In genomic region chr8:70941478-70941877, GRCm38 (mm10) we compare ENCODE assay signal across 15 mouse cellular contexts. TPM values are rescaled to one million over a fixed set of nuclear protein-coding genes. Genes with fewer than 3 reads are reported as not detected.
DNase-seq lines count a peak whose midpoint lies in the region; TF ChIP-seq lines count a peak whose summit lies in the region.
"Had no signal": no experiment of that assay in that cellular context is flagged by ENCODE, and none has a peak within 500 bp of the region (broad histone marks: within the 10 kb centered on the region; RNA-seq: fewer than 3 reads in every experiment).

No protein-coding gene starts in this region.

- no peak for DNase-seq in gastrocnemius, adult 2 months
- DNase-seq in gastrocnemius, postnatal 14 days, result no peak
- no peak for DNase-seq in lung, adult 2 months
- DNase-seq in lung, postnatal 10 days, result no peak
- DNase-seq in ES-CJ7 (ENCODE audit: low read depth, low spot score), result peak; percentile 78
- DNase-seq in adrenal gland, adult 8-10 months, result no peak
- DNase-seq in ovary, postnatal 14 days (ENCODE audit: low spot score), result no peak
- DNase-seq: heart, postnatal 10 days; kidney, postnatal 36 days; liver, embryonic 13.5 days; retina, postnatal 1 day had no signal

- H3K36me3 ChIP-seq in macrophage (ENCODE audit: inconsistent target), result no peaks in the 10 kb centered on the region
- H3K36me3 ChIP-seq: liver, embryonic 13.5 days; midbrain, embryonic 10.5 days had no signal

- H3K79me2 ChIP-seq in macrophage (ENCODE audit: inconsistent target), result no peaks in the 10 kb centered on the region

- no peaks in the 10 kb centered on the region for H3K4me1 ChIP-seq in lung, adult 2 months (ENCODE audit: control insufficient read depth, insufficient read depth, low read length)
- H3K4me1 ChIP-seq: liver, embryonic 13.5 days; midbrain, embryonic 10.5 days had no signal

- TF ChIP-seq CTCF in gastrocnemius, adult 2 months (IDR thresholded peaks at IDR 0.05), result peak; percentile 11; the same call in 1 of the 2 replicates
- 0 out of 2 replicates have a peak, but pooled peaks have one; percentile 3 for TF ChIP-seq CTCF in lung, adult 2 months (IDR thresholded peaks at IDR 0.05; ENCODE audit: insufficient read depth, low read length)

- H3K27ac ChIP-seq in gastrocnemius, adult 2 months, result no peak overlapping the region
- 0 out of 2 replicates have a peak overlapping the region, but pooled peaks have one; percentile 22 for H3K27ac ChIP-seq in macrophage
- H3K27ac ChIP-seq: liver, embryonic 13.5 days; midbrain, embryonic 10.5 days had no signal

- WGBS in lung, adult 2 months, result 57% methylated on average over 2 of the region's 2 CpGs
- WGBS in macrophage (ENCODE audit: missing documents), result 76% methylated on average over 2 of the region's 2 CpGs

- intact Hi-C loops in gastrocnemius, adult 2 months (cut with DNase I), result no loop called here
- intact Hi-C loops in gastrocnemius, postnatal 14 days (cut with DNase I; ENCODE audit: low total_unique reads), result no loop called here

- H3K4me3 ChIP-seq in gastrocnemius, adult 2 months, result no peak overlapping the region
- H3K4me3 ChIP-seq in lung, adult 2 months (replicated peaks; ENCODE audit: extremely low read depth, low read depth, low read length), result no peak overlapping the region
- H3K4me3 ChIP-seq in macrophage (ENCODE audit: inconsistent target), result no peak overlapping the region
- H3K4me3 ChIP-seq: erythroblast, embryonic 14.5 days; liver, embryonic 13.5 days; midbrain, embryonic 10.5 days had no signal

- no peak for TF ChIP-seq POLR2A in lung, adult 2 months (IDR thresholded peaks at IDR 0.05; ENCODE audit: borderline replicate concordance, extremely low read depth, low read depth, low read length)

RNA-seq across cellular contexts. Expression of gene Map1s, which starts 35.7 kb away (rescaled TPM):
- total RNA-seq in gastrocnemius, adult 2 months (2021), result 10 to 100 TPM; 10.6 to 11.2 TPM
- 10 to 100 TPM; 13.8 to 15.5 TPM for total RNA-seq in gastrocnemius, postnatal 14 days (2021)
- polyA plus RNA-seq in lung, adult 2 months (2012; rRNA removed), result 58.4 and 68.0 TPM in 2 replicates
- total RNA-seq in macrophage (2018; cell fraction: chromatin; rRNA removed), result 100 to 1,000 TPM in 16 of 26 experiments, 10 to 100 TPM in 10; 41.7 to 187 (median 122) TPM
- total RNA-seq in macrophage (2018; cell fraction: cytosol; rRNA removed), result 10 to 100 TPM; 20.9 to 48.8 (median 31.8) TPM
- total RNA-seq in macrophage (2018; cell fraction: nucleus; rRNA removed), result 100 to 1,000 TPM in 5 of 26 experiments, 10 to 100 TPM in 21; 43.2 to 119 (median 83.0) TPM
- 20.1 to 42.7 TPM (median 38.1 TPM) in 3 replicates for polyA plus RNA-seq in macrophage (2018)
- 10 to 100 TPM; 35.7 to 54.1 (median 50.0) TPM for total RNA-seq in adrenal gland, adult 8-10 months (2022)

RNA-seq across cellular contexts. Expression of gene Rpl18a, which starts 44.3 kb away (rescaled TPM):
- 1,000 to 10,000 TPM in 1 of 2 experiments, 100 to 1,000 TPM in 1; 932 to 1,039 TPM for total RNA-seq in gastrocnemius, adult 2 months (2021)
- total RNA-seq in gastrocnemius, postnatal 14 days (2021), result 1,000 to 10,000 TPM; 1,213 to 1,382 TPM
- polyA plus RNA-seq in lung, adult 2 months (2012; rRNA removed), result 3,384 and 4,193 TPM in 2 replicates
- 100 to 1,000 TPM in 1 of 26 experiments, 10 to 100 TPM in 25; 34.5 to 323 (median 44.7) TPM for total RNA-seq in macrophage (2018; cell fraction: chromatin; rRNA removed)
- 1,000 to 10,000 TPM in 17 of 26 experiments, 100 to 1,000 TPM in 9; 795 to 2,066 (median 1,262) TPM for total RNA-seq in macrophage (2018; cell fraction: cytosol; rRNA removed)
- total RNA-seq in macrophage (2018; cell fraction: nucleus; rRNA removed), result 100 to 1,000 TPM; 112 to 327 (median 178) TPM
- 1,516 to 2,224 TPM (median 1,908 TPM) in 3 replicates for polyA plus RNA-seq in macrophage (2018)
- 1,000 to 10,000 TPM; 1,169 to 1,386 (median 1,259) TPM for total RNA-seq in adrenal gland, adult 8-10 months (2022)

RNA-seq across cellular contexts. Expression of gene Slc5a5, which starts 48.9 kb away (rescaled TPM):
- not detected for total RNA-seq in gastrocnemius, adult 2 months (2021)
- total RNA-seq in gastrocnemius, postnatal 14 days (2021), result under 1 TPM in 1 of 2 experiments, not detected in 1; 0.08 TPM
- polyA plus RNA-seq in lung, adult 2 months (2012; rRNA removed), result 0.71 and 1.3 TPM in 2 replicates
- total RNA-seq in macrophage (2018; cell fraction: chromatin; rRNA removed), result not detected
- total RNA-seq in macrophage (2018; cell fraction: cytosol; rRNA removed), result under 1 TPM in 2 of 26 experiments, not detected in 24; 0.04 to 0.07 TPM
- total RNA-seq in macrophage (2018; cell fraction: nucleus; rRNA removed), result under 1 TPM in 1 of 26 experiments, not detected in 25; 0.20 TPM
- polyA plus RNA-seq in macrophage (2018), result not detected in 3 replicates
- not detected for total RNA-seq in adrenal gland, adult 8-10 months (2022)
- total RNA-seq: gastrocnemius, adult 8-10 months had no signal
